Mouse (Mus musculus): ENCODE results near the gene Nelfb. TPM values are rescaled to one million over a fixed set of nuclear protein-coding genes. Genes with fewer than 3 reads are reported as not detected.

The Nelfb gene
- total RNA-seq, 2 experiments from 2014 or later, result 18.2 to 19.5 TPM

DNA sequence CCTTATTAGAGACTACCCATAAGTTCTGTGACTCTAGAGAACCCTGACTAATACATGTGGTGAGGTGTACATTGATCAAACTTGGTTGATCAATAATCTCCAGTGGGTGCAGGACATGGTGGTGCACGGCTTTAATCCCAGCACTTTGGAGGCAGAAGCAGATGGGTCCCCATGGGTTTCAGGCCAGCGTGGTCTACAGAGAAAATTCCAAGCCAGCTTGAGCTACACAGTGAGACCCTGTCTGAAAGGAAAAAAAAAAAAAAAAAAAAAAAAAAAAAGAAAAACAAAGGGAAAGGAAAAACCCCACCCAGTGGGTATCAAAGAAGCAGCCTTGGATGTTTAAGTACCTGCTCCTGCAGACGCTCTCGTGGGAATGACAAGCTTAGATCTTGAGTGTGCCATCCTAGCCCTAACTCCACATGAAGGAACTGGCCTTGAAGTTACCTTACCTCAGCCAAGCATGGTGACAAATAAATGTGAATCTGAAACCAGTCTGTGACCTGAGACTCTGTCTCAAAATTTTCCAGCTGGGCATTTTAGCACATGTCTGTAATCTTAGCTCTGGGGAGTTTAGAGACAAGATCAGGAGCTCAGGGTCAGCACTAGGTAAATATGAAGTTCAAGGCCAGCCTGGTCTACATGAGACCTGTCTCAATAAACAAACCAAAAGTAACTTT lies 59.9 kb downstream of the Nelfb start:
- DNase-seq, result no peak
- intact Hi-C loops (cut with DNase I), result no loop called here

Other genes starting within 250 kb of the Nelfb start
- gene Dph7, start 249.1 kb downstream of the Nelfb start, total RNA-seq (2021), result 1 to 10 TPM; 3.1 to 3.5 TPM
- 10 to 100 TPM; 35.7 to 38.7 TPM for gene Mrpl41, start 236.4 kb downstream of the Nelfb start, total RNA-seq (2021)
- 10 to 100 TPM; 33.2 to 43.0 TPM for gene Pnpla7, start 235.5 kb downstream of the Nelfb start, total RNA-seq (2021)
- 10 to 100 TPM in 1 of 2 experiments, 1 to 10 TPM in 1; 7.9 to 10.7 TPM for gene Nsmf, start 157.1 kb downstream of the Nelfb start, total RNA-seq (2021)
- under 1 TPM in 1 of 2 experiments, not detected in 1; 0.23 TPM for gene Entpd8, start 131.2 kb downstream of the Nelfb start, total RNA-seq (2021)
- not detected for gene Noxa1, start 116.3 kb downstream of the Nelfb start, total RNA-seq (2021)
- gene Nrarp, start 30.7 kb downstream of the Nelfb start, total RNA-seq (2021), result 1 to 10 TPM; 5.9 to 6.7 TPM
- 1 to 10 TPM in 1 of 2 experiments, under 1 TPM in 1; 0.54 to 1.2 TPM for gene Tor4a, start 14.6 kb downstream of the Nelfb start, total RNA-seq (2021)
- gene Stpg3, start 3.1 kb upstream of the Nelfb start, total RNA-seq (2021), result not detected
- gene Fam166a, start 7.3 kb upstream of the Nelfb start, total RNA-seq (2021), result not detected
- gene Tubb4b, start 13.2 kb upstream of the Nelfb start, total RNA-seq (2021), result 100 to 1,000 TPM; 189 to 229 TPM
- gene Slc34a3, start 22.9 kb upstream of the Nelfb start, total RNA-seq (2021), result not detected
- not detected for gene Rnf224, start 25.3 kb upstream of the Nelfb start, total RNA-seq (2021)
- under 1 TPM; 0.84 to 0.91 TPM for gene Rnf208, start 30.8 kb upstream of the Nelfb start, total RNA-seq (2021)
- not detected for gene Cysrt1, start 31.0 kb upstream of the Nelfb start, total RNA-seq (2021)
- gene AL732309.1, start 35.4 kb upstream of the Nelfb start, total RNA-seq (2021), result 1 to 10 TPM in 1 of 2 experiments, under 1 TPM in 1; 0.39 to 1.1 TPM
- 10 to 100 TPM; 10.4 to 12.0 TPM for gene Tmem203, start 44.0 kb upstream of the Nelfb start, total RNA-seq (2021)
- gene Tprn, start 51.1 kb upstream of the Nelfb start, total RNA-seq (2021), result 1 to 10 TPM; 3.8 to 4.5 TPM
- gene Ssna1, start 60.9 kb upstream of the Nelfb start, total RNA-seq (2021), result 10 to 100 TPM; 25.8 to 25.9 TPM
- 10 to 100 TPM; 27.0 to 27.8 TPM for gene Anapc2, start 61.0 kb upstream of the Nelfb start, total RNA-seq (2021)
- not detected for gene Tmem210, start 76.7 kb upstream of the Nelfb start, total RNA-seq (2021)
- not detected for gene Lrrc26, start 78.4 kb upstream of the Nelfb start, total RNA-seq (2021)
- gene Grin1, start 107.7 kb upstream of the Nelfb start, total RNA-seq (2021), result not detected
- 10 to 100 TPM; 11.9 to 15.0 TPM for gene Man1b1, start 120.8 kb upstream of the Nelfb start, total RNA-seq (2021)
- gene Dpp7, start 144.9 kb upstream of the Nelfb start, total RNA-seq (2021), result 10 to 100 TPM in 1 of 2 experiments, 1 to 10 TPM in 1; 8.7 to 11.9 TPM
- gene Uap1l1, start 154.2 kb upstream of the Nelfb start, total RNA-seq (2021), result 1 to 10 TPM; 2.2 to 3.4 TPM
- under 1 TPM; 0.10 to 0.26 TPM for gene Sapcd2, start 160.8 kb upstream of the Nelfb start, total RNA-seq (2021)
- gene Entpd2, start 184.4 kb upstream of the Nelfb start, total RNA-seq (2021), result 1 to 10 TPM; 7.2 to 9.5 TPM
- gene Npdc1, start 187.9 kb upstream of the Nelfb start, total RNA-seq (2021), result 10 to 100 TPM; 14.2 to 17.6 TPM
- not detected for gene Fut7, start 211.8 kb upstream of the Nelfb start, total RNA-seq (2021)
- gene Abca2, start 217.2 kb upstream of the Nelfb start, total RNA-seq (2021), result 10 to 100 TPM; 12.3 to 16.5 TPM
- gene Clic3, start 245.3 kb upstream of the Nelfb start, total RNA-seq (2021), result under 1 TPM; 0.35 to 0.46 TPM
- 10 to 100 TPM; 13.4 to 13.6 TPM for gene Paxx, start 249.6 kb upstream of the Nelfb start, total RNA-seq (2021)

Data from gastrocnemius, postnatal 36 days (tissue).